Mouse (Mus musculus) cerebral cortex, adult 2 months (tissue): ENCODE measurements around the gene Nhlrc4.

Experiments used
- WGBS: fragments of 180-500 bp; shearing (Covaris S2); methylation state at CpG from one replicate; pipeline ENCODE4 v1.1.7; 2018; 5-methylcytosine and 5-hydroxymethylcytosine counted together

The Nhlrc4 gene

DNA sequence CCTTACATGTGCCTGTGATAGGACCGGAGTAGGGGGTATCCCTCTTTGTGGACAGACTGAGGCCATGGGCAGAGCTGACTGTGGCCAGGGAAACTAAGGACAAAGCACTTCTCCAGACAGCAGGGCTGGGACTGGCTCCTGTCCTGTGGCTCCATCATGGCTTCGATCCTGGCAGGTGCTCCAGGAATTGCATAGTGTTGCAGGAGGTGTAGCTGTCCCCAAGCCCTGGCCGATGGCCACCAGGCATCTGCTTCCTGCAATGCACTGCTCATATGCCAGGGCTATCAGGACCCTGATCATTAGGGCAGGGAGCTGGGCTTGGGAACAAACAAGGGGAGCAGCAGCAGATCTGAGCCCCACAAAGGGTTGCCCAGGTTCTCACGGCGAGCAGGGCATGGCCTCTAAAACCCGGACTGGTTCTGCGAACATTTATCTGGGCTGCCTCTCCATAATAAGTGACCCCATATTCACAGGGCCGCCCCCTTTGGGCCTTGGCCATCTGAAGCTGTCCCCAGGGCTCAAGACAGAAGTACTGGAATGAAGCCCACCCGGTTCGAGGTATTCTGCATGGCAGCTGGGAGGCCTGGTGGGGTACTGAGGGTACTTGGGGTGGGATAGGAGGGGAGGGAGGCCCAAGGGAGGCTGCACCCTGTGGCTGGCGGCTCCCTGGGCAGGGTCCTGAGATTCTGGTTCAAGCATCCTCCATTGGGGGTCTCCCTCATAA lies 14.2 kb upstream of the Nhlrc4 start:
- WGBS: 87% methylated on average over 11 of the region's 11 CpGs

DNA sequence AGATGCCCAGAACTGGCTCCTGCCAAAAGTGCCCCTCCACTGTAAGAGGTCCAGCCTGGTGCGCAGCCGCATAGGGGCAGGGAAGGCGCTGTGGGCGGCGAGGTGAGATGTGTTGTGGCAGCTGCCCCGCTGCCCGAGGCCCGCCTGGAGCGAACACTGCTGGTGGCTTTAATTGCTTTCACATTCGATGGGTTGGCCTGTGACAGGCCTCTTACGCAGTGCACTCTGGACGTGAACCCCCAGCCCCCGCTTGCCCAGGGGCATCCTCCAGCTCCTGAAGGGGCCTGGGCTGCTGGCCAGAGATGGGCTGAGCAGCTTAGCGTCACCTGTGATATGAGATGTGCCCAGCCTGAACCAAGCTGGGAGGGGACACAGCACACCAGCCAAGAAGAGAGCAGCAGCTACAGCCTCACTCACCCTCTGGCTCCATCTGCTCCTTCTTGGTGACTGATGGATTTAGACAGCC lies 12.9 kb upstream of the Nhlrc4 start:
- WGBS: 83% methylated on average over 14 of the region's 14 CpGs

DNA sequence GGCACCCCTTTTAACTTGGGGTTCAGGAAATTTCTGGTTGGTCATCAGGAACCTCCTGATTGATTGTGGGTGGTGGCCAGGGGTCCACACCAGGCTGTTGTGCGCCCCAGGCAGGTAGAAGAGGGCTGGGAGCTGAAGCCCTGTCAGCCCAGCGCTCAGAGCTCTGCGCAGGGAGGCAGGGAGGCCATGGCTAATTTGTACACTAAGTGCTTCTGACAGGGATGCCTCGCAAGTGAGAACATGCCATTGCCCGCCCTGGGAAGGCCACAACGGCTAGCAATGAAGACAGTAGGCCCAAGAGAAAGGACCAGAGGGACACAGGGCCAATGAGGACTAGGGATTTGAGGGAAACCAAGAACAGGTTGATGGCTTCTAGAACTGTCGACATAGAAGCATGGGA lies 11.9 kb upstream of the Nhlrc4 start:
- 91% methylated on average over 7 of the region's 7 CpGs for WGBS

DNA sequence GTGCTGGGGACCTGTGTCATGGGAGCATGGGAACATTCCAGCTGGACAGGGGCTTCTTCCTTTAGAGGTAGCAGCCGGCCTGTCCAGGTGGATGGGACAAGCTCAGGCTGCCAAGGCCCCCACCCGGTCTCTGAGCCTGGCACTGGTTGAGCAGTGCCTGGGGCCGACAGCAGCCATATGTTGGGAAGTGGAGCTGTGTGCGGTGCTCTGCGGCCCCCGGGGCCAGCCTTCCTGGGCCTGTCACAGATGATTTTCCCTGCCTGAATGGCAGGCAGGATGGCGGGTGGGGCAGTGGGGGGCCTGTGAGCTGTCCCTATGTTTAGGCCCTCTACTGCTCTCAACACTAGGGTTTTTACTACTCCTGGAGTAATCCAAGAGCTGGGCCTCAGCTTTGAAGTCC lies 11.4 kb upstream of the Nhlrc4 start:
- 63% methylated on average over 7 of the region's 7 CpGs for WGBS

DNA sequence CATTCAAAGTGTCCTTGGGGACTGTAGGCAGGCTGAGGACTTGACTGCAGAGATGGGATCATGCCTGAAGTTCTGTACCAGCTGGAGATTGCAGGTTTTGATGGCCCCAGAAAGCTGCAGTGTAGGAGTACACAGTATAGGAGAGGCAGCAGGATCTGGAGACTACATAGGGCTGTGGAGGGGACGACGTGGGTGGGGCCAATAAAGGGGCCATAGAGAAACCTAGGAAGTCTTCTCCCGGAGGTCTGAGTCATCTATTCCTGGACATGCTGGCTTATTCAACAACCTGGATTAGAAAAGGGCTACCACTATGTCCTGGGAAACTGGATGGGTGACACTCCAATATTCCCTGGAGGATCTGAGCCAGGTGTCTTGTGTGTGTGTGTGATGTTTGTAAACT lies 11.0 kb upstream of the Nhlrc4 start:
- WGBS: 52% methylated on average over 3 of the region's 3 CpGs

DNA sequence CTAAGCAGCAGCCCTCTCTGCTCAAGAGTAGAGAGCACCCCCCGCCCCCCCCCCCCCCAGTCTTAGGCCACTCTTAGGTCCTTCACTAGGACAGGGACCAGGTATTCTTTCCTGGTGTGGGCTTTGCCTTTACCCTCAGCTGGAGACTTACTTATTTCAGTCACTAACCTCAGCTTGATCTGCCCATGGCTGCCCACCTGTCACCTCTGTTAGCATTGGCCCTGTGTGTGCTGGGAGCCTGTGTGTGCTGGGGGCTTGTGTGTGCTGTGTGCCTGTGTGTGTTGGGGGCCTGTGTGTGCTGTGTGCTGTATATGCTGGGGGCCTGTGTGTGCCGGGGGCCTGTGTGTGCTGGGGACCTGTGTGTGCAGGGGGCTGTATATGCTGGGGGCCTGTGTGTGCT lies 9.9 kb upstream of the Nhlrc4 start:
- 84% methylated on average over 2 of the region's 2 CpGs for WGBS

DNA sequence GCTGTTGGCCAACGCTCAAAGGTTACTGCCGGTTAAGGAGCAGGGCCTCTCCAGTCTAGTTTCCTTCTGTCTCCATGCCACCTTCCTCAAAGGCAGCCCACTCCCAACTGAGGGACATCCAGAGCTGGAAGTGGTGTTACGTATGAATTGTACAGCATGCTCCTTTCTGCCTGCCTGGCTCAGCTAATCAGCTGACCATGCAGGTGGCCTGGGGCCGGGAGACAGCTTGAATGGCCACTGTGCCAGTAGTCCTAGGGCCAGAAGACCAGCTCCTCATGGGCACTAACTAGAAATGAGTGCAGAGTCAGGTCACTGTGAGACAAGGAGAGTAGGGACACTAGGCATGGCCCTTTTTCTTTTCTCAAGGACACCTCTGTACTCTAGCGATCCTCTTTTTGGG lies 8.4 kb upstream of the Nhlrc4 start:
- WGBS: 71% methylated on average over 5 of the region's 5 CpGs

DNA sequence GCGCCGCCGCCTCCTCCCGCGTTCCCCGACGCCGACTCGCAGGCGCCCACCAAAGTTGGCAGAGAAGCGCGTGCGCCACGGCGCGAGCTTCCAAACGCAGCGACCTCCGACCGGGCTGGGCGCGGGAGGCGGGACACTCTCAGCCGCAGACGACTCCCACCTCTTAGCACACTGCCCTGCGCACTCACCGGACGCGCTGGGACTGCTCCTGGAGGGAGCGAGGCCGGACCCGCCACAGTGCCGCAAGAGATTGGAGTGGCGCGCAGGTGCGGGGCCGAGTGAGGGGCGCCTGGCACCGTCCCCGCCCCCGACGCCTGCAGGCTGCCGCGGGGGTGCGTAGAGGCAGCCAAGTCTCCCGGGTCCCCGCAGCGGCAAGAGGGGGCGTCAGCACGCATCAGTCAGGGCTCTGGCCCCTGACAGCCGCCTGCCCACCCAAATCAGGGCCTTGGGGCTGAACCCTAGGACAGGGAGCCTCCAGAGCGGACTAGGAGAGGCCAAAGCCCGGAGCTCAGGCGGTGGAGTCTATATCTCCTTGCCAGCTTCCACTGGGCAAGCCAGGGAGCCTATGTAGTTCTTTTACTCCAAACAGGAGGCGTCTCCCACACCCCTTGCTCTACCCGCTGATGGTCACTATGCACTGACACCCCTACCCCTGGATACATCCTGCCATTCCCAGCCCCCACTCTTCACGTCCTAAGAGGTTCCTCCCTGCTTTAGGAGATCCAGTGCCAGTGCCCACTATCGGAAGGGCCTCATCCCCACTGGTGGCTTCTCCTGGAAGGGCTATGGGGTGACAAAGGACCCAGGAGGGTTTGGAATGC lies 7.3 kb upstream of the Nhlrc4 start, which contains the start of gene A930017K11Rik:
Gene A930017K11Rik, minus strand, starts transcription at position 763 of the 821 bp plus-strand sequence.
- whole genome bisulfite sequencing: 4% methylated on average over 58 of the region's 58 CpGs

DNA sequence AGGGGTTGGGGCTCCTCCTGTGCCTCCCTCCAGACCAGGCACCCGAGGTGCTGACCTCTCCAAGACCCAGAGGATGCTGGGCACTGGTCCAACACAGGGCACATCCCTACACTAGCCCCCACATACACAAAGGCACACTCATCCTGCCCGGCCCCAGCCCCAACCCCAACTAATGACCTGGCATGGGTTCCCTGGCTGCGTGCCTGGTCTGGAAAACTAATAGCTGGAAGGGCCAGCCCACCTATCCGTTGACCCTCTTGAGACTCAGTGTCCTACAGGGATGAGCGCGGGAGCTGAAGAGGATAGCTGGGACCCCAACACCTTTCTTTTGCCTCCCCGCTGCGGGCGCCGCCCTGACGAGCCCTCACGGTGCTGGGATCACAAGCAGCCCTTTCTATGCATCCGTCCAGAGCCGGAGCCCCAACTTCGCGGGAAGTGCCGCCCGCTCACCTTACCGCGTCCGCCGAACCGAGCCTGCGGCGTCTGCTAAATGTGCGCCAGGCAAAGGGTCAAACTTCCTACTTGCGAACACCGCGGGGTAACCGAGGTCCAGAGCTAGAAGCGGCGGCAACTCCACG lies 6.6 kb upstream of the Nhlrc4 start:
- under 1% methylated on average over 33 of the region's 33 CpGs for WGBS

DNA sequence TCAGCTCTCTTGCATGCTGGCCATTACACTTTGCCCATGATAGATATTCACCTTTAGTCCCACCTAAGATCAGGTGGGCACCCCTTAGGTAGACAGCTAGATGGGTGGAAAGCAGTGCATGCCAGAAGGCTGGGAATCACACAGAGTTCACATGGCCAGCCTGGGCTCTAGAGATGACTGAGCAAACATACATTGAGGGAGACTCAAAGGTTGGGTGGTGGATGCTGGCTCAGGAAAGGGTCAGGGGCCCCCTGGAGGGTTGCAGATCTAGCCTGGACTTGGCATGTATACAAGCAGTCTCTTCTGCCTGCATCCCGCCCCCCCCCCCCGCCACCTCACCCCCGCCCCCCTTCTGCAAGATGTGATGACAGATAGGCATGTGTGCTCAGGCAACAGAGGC lies 5.9 kb upstream of the Nhlrc4 start:
- WGBS: 7% methylated on average over 3 of the region's 3 CpGs

DNA sequence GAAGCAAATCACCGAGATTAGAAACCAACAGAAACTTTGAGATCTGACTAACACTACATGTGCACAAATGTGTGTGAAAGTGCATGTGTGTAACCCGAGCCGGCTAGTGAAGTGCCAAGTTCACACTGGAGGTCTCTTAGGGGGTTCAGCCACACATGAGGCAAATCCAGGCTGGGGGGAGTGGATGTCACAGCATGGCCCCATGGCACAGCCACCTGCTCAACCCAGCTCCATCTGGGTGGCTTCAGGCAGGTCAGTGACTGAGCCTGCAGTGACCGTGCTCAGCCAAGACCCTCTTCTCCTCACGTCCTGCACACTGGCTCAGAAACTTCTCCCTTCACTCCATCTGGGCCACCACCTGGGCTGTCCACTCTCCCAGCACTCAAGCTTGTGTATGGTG lies 5.2 kb upstream of the Nhlrc4 start:
- 84% methylated on average over 5 of the region's 5 CpGs for WGBS

DNA sequence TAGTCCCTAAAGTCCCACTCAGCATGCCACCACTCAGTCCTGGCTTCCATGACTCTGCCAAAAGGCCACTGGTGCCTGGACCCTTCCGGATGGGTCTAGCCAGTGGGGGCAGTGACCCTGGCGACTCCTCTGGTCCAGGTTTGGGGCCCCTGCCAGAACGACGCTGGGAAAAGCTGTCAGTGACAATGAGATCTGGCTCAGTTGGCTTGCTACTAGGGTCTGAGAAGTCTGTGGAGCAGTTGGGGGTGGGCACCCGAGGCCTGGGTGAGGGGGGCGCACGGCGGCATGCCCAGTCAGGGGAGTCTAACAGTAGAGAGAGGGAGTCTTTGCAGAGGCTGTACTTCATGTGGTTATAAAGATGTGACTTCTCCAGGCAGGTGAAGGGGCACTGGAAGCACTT lies 3.3 kb upstream of the Nhlrc4 start:
- WGBS: 80% methylated on average over 8 of the region's 8 CpGs

DNA sequence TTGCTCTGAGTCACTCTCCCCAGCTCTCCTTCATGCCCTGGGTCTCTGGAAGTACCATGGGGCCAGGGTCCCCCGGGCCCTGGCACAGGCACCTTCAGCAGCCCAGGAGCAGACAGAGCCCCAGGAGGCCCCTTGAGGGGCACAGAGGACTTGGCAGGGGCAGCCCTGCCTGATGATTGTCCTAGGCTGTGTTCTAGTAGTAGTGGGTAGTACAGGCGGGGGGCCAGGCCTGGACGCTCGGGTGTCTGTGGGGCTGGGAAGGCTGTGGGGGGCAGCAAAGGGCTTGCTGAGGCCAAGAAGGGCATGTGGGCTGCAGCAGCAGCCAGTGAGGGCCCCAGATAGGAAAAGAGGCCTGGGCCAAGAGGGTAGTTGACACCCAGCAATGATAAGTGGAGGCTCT lies 2.8 kb upstream of the Nhlrc4 start:
- WGBS: 84% methylated on average over 4 of the region's 4 CpGs

DNA sequence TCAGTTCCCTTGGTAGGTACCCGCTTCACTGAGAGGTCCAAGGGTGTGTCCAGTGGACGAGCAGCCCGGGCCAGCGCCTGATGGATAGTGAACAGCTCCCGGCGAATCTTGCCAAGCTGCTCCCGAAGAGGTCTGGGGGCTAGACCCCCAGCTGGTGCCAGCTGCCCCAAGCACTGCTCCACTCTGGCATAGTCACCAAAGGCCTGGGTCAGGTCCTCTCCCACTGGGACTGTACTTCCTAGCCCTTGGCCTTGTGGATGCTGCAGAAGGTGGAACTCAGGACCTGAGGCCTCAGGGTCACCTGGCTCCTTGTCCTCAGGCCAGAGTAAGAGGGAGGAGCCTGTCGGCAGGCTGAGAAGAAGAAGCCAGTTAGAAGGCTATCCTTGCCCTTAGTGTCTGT lies 2.1 kb upstream of the Nhlrc4 start:
- 88% methylated on average over 8 of the region's 8 CpGs for WGBS

DNA sequence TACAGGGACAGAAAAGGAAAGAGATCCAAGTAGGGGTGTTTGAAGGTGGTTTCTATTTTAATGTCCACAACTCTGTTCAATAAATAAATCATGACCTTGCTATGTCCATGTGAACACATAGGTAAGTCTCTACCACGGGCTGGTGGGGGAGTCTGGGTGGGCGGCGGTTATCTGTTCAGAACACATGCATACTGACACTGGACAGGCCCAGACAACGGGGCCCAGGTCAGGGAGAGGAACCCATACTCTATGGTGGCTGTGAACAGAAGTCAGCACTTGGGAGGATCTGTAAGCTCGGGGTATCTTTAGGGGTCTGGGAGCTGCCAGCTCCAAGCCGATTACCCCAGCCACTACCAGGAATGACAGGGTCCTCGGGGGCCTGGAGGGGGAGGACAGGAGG lies 1.6 kb upstream of the Nhlrc4 start:
- 85% methylated on average over 7 of the region's 7 CpGs for WGBS

DNA sequence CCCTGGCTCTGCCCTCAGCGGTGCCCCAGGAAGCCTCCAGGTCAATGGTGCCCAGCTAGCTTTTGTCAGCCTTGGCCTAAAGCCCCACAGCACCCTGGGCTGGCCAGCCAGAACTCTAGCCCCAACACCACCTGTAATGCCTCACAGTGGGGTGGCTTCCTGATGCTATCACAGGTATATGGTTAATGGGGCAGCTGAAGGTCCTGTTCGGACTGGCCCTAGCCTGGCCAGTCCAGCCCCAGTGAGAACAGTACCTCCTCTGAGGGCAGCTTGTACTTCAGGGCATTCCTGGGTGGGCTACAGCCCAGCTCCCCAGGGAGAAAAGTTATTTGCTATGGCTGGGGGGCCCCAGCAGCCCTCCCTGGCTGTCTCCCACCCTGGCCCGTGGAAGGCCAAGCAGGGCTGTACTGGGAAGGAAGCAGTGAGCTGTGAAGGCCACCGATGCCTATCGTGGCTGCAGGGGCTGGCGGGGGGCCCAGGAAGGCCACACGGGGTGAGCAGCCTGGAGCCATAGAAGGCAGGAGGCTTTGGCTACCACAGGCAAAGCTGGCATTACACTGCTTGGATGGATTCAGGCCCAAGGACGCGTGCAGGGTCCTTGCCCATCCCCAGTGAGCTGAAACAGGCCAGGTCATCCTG lies 875 bp upstream of the Nhlrc4 start:
- 58% methylated on average over 9 of the region's 9 CpGs for WGBS

DNA sequence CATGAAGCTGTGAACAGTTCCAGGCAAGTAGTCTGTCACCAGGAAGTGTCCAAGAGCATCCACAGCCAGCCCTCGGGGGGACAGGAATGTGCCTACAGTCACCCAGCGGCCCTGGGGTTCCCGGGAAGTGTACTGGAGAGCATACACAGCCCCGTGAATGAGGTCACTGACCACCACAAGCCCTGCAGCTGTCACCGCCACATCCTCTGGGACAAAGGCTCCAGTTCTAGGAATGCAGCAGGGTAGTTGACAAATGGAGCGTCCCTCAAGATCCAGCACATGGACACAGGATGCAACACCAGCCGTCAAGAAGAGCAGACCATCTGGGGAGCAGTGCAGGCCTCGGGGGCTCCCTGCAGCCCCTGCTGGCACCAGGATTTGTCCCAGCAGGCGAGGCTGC lies 992 bp downstream of the Nhlrc4 start:
- WGBS: 71% methylated on average over 9 of the region's 9 CpGs

DNA sequence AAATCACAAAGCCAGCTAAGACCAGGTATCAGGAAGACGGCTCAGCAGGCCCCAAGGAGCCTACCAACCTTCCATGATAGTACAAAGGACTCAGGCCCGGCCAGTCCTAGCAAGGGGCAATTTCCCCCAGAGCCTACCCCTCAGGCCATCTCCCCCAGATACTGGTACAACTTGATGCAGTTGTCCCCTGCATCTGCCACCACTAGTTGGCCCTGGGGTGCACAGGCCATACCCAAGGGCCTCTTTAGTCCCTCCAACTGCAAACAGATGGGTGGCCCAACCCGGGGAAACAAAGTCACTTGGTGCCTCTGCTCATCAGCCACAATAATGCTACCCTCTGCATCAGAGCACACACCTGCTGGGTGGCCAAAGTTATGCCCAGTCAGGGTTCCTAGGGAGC lies 1.5 kb downstream of the Nhlrc4 start:
- WGBS: 84% methylated on average over 3 of the region's 3 CpGs

DNA sequence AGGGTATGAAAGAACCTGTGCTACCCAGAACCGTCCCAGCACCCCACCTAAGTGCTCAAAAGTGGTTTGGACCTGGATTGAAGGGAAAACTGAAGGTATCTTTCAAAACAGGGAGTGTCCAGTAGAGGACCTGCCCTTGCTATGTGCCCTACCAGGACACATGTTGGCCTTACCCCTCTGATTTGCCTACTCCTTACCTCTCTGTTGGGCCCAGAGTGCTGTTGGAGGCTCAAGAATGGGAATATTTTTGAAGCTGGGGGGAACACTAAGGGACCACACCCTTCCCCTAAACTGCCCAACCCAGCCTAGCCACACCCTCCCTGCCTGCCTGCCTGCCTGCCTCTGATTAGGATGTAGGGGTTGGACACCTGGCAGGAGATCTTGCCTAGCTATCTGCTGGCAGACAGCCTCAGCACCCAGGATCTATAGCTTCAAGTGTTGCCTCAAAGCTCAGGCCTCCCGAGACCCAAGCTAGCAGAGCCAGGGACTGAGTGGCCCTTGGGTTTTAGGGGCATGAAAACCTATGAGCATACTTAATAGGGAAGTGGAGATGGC lies 2.1 kb downstream of the Nhlrc4 start:
- 82% methylated on average over 2 of the region's 2 CpGs for WGBS

DNA sequence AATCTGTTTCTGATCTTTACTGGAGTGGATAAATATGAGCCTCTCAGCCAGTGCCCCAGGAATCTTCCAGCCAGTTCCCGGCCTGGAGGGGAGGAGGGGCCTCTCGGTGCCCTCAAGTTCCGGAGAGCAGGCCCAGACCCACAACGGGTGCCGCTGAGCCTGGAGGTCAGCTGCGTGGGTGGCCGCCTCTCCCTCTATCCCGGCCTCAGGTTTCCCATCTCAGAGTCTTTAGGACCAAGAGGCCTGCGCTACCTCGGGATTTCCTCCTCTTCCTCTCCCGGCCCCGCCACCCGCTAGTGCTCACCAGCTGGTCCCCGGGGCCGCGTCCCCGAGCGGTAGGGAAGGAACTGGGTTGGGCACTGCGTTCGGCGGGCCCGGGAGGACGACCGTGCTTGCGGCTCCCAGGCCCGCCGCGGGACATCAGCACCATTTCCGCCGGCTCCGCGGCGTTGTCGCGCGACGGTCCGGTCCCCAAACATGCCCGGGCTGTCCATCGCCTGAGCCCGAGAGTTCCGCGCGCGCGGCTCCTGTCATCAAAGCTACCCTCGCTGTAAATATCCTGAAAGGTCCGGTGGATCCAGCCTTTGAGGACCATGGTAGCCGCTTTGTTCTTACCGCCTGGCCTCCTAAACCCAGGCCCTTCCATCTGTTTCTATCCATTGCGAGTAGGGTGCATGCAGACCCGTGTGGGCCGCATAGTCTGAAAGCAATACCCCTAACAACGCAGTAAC lies 3.1 kb downstream of the Nhlrc4 start:
- 2% methylated on average over 54 of the region's 54 CpGs for WGBS

DNA sequence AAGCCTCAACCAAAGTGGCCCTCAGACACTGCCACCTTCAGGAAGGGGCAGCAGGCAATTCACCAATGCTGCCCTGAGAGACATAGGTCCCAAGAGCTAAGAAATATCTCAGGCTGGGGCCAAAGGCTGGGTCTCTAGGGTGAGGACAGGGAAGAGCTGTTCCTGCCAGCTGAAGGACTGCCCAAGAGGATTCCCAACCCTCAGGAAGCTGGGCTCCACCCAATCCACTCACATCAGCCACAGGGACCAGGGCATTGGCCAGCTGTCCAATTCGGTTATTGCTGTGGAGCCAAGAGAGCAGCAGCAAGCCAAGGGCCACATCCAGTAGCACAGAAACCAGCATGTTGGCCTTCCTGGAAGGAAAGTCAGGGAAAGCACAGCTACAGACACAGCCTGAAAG lies 10.2 kb downstream of the Nhlrc4 start:
- 94% methylated on average over 1 of the region's 1 CpGs for WGBS
